17 mouse cellular contexts compared by ENCODE assay signal in genomic region chr6:107923528-107924199, GRCm38 (mm10).
A peak's percentile ranks its signal among the peaks of the same experiment; 100 is the strongest.
DNase-seq lines count a peak whose midpoint lies in the region; ATAC-seq and TF ChIP-seq lines count a peak whose summit lies in the region.
"Had no signal": no experiment of that assay in that cellular context is flagged by ENCODE, and none has a peak within 500 bp of the region (broad histone marks: within the 10 kb centered on the region; RNA-seq: fewer than 3 reads in every experiment).

No protein-coding gene starts in this region.

- intact Hi-C loops in gastrocnemius, postnatal 36 days (cut with DNase I), result no loop called here

- DNase-seq in cerebellum, postnatal 10 days, result peak; percentile 24 to 30
- no peak for DNase-seq in cerebellum, adult 9-11 months
- peak; percentile 83 for DNase-seq in Muller cell, postnatal 12 days (ENCODE audit: inconsistent ontology term)
- no peak for DNase-seq in forebrain, postnatal 0 days
- DNase-seq in layer of hippocampus, postnatal 10 days (ENCODE audit: low spot score in 2 of 2), result no peak
- no peak for DNase-seq in adrenal gland, postnatal 10 days
- DNase-seq in gastrocnemius, postnatal 36 days, result no peak
- DNase-seq: heart, postnatal 4 days; kidney, adult 9 months; lung, adult 18-20 months; spleen, adult 18-20 months; thymus, postnatal 25 days had no signal

- 0 out of 2 replicates have a peak, but pooled peaks have one; percentile 29 for ATAC-seq in forebrain, postnatal 0 days
- peak; percentile 89 for ATAC-seq in midbrain, embryonic 15.5 days (replicated peaks)

- H3K27ac ChIP-seq in forebrain, postnatal 0 days (ENCODE audit: low read depth, low read length), result no peak overlapping the region
- peak overlapping the region; percentile 38; the same call in 1 of the 2 replicates for H3K27ac ChIP-seq in midbrain, embryonic 15.5 days
- H3K27ac ChIP-seq: embryonic facial prominence, embryonic 13.5 days; limb, embryonic 15.5 days; macrophage had no signal

- no peak overlapping the region for H3K4me2 ChIP-seq in forebrain, postnatal 0 days (ENCODE audit: low read depth)
- no peak overlapping the region for H3K4me2 ChIP-seq in midbrain, embryonic 15.5 days
- H3K4me2 ChIP-seq: embryonic facial prominence, embryonic 13.5 days; limb, embryonic 15.5 days had no signal

- WGBS in forebrain, postnatal 0 days, result 56% methylated on average over 12 of the region's 12 CpGs
- 52% methylated on average over 12 of the region's 12 CpGs for WGBS in midbrain, embryonic 15.5 days

- H3K4me3 ChIP-seq in forebrain, postnatal 0 days (ENCODE audit: low read depth, low read length), result no peak overlapping the region
- H3K4me3 ChIP-seq in midbrain, embryonic 15.5 days, result no peak overlapping the region
- H3K4me3 ChIP-seq: embryonic facial prominence, embryonic 13.5 days; limb, embryonic 15.5 days; myocyte had no signal

- TF ChIP-seq CTCF in forebrain, postnatal 0 days (IDR thresholded peaks at IDR 0.05; ENCODE audit: low read depth), result peak; percentile 4; the same call in 1 of the 2 replicates

- no peaks in the 10 kb centered on the region for H3K36me3 ChIP-seq in forebrain, postnatal 0 days (ENCODE audit: insufficient read depth)
- H3K36me3 ChIP-seq in midbrain, embryonic 15.5 days (replicated peaks), result no peaks in the 10 kb centered on the region
- H3K36me3 ChIP-seq: embryonic facial prominence, embryonic 13.5 days; limb, embryonic 15.5 days had no signal

- no peaks in the 10 kb centered on the region for H3K27me3 ChIP-seq in forebrain, postnatal 0 days (ENCODE audit: insufficient read depth, low read length)
- no peaks in the 10 kb centered on the region for H3K27me3 ChIP-seq in midbrain, embryonic 15.5 days (replicated peaks)
- H3K27me3 ChIP-seq: embryonic facial prominence, embryonic 13.5 days; limb, embryonic 15.5 days had no signal

- H3K9me3 ChIP-seq in forebrain, postnatal 0 days (ENCODE audit: low read length), result no peaks in the 10 kb centered on the region
- H3K9me3 ChIP-seq in midbrain, embryonic 15.5 days, result no peaks in the 10 kb centered on the region
- H3K9me3 ChIP-seq: embryonic facial prominence, embryonic 13.5 days; limb, embryonic 15.5 days had no signal

- no peak overlapping the region for H3K9ac ChIP-seq in forebrain, postnatal 0 days
- no peak overlapping the region for H3K9ac ChIP-seq in midbrain, embryonic 15.5 days
- H3K9ac ChIP-seq: embryonic facial prominence, embryonic 13.5 days; limb, embryonic 15.5 days had no signal

- H3K4me1 ChIP-seq in forebrain, postnatal 0 days (ENCODE audit: insufficient read depth), result no peaks in the 10 kb centered on the region
- no peaks in the 10 kb centered on the region for H3K4me1 ChIP-seq in midbrain, embryonic 15.5 days
- H3K4me1 ChIP-seq: embryonic facial prominence, embryonic 13.5 days; limb, embryonic 15.5 days had no signal

Comparison
In these comparisons a context has a peak if more than half of its experiments do, and no peak if none do; other contexts are left out.
1. DNase-seq: peak in cerebellum, postnatal 10 days (2 of 2) and Muller cell, postnatal 12 days (single experiment); none in cerebellum, adult 9-11 months (single experiment), forebrain, postnatal 0 days (single experiment), layer of hippocampus, postnatal 10 days (0 of 2), adrenal gland, postnatal 10 days (single experiment) and gastrocnemius, postnatal 36 days (0 of 2).